Mouse (Mus musculus) hindbrain, embryonic 11.5 days (tissue): Measurements from ENCODE around the gene Mdga2. TPM values are rescaled to one million over a fixed set of nuclear protein-coding genes. Genes with fewer than 3 reads are reported as not detected.
A peak's percentile ranks its signal among the peaks of the same experiment; 100 is the strongest.

Source experiments
- ATAC-seq: fragments of 200-750 bp; cut with Nextera tagmentation; 2 replicates; pipeline ENCODE4 v1.8.0; 2017; ENCODE audit warnings: mild to moderate bottlenecking, moderate TSS enrichment, moderate library complexity; ENCODE audit not compliant: low FRiP score
- DNase-seq: peaks from one replicate; pipeline ENCODE4 v3.0.0-alpha.2; 2015; ENCODE audit warnings: low spot score
- H3K27ac ChIP-seq: fragments of 300-500 bp; sonication (generic); 2 replicates; pipeline ENCODE4 v1.5.1; 2014; ENCODE audit warnings: mild to moderate bottlenecking, low read depth, low read length
- H3K27me3 ChIP-seq: fragments of 300-500 bp; sonication (generic); 2 replicates; pipeline ENCODE4 v1.6.1; 2014; ENCODE audit warnings: mild to moderate bottlenecking, low read length, moderate library complexity, mixed read lengths; ENCODE audit not compliant: control insufficient read depth, insufficient read depth
- H3K36me3 ChIP-seq: fragments of 300-500 bp; sonication (generic); 2 replicates; pipeline ENCODE4 v1.6.1; 2014; ENCODE audit warnings: mild to moderate bottlenecking, low read length, moderate library complexity, mixed read lengths; ENCODE audit not compliant: control insufficient read depth, insufficient read depth
- H3K4me1 ChIP-seq: fragments of 300-500 bp; sonication (generic); replicated peaks from 2 replicates; pipeline ENCODE4 v1.6.1; 2014; ENCODE audit warnings: low read length, mixed read lengths; ENCODE audit not compliant: control insufficient read depth, insufficient read depth
- H3K4me2 ChIP-seq: fragments of 300-500 bp; sonication (generic); replicated peaks from 2 replicates; pipeline ENCODE4 v1.6.1; 2014; ENCODE audit warnings: mild to moderate bottlenecking, low read depth, low read length
- H3K4me3 ChIP-seq: fragments of 300-500 bp; sonication (generic); 2 replicates; pipeline ENCODE4 v1.5.1; 2014; ENCODE audit warnings: low read depth, low read length
- H3K9ac ChIP-seq: fragments of 300-500 bp; sonication (generic); 2 replicates; pipeline ENCODE4 v1.6.1; 2014; ENCODE audit warnings: low read depth, low read length
- H3K9me3 ChIP-seq: fragments of 300-500 bp; sonication (generic); 2 replicates; pipeline ENCODE4 v1.6.1; 2016; ENCODE audit warnings: low read length; ENCODE audit not compliant: control insufficient read depth
- WGBS: fragments of 180-500 bp; shearing (Covaris S2); extraction: QIAGEN DNeasy Blood & Tissue Kit; methylation state at CpG from one replicate; pipeline ENCODE4 v1.1.7; 2014; 5-methylcytosine and 5-hydroxymethylcytosine counted together
- polyA plus RNA-seq: library from polyadenylated mRNA; unstranded; fragments of >200 nt; fragmentation: Nextera tagmentation; extraction: Ambion mirVana; gene quantifications from 2 replicates; pipeline ENCODE4 v1.2.1, GENCODE M21; 2014

Mdga2 gene
- polyA plus RNA-seq, 1 experiment from 2014 or later, result 7.2 TPM

DNA sequence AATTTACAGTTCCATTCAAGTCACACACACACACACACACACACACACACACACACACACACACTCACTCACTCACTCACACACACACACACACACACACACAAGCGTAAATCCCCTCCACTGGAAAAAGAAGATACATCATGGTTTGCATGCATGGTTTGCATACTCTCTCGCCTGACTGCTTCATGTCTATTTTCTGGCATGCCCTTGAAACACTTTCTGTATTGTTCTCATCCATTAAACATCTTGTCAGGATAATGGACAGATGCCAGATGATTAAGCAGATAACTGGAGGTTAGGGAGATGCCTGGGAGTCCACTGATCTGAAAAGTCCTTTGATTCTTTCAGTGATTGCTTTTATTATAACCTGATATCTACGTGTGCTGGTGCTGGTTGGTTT is 665.5 kb downstream of the Mdga2 start:
- WGBS, result 73% methylated on average over 3 of the region's 3 CpGs
- H3K27me3 ChIP-seq, result no peaks in the 10 kb centered on the region
- H3K4me2 ChIP-seq, result no peak overlapping the region

DNA sequence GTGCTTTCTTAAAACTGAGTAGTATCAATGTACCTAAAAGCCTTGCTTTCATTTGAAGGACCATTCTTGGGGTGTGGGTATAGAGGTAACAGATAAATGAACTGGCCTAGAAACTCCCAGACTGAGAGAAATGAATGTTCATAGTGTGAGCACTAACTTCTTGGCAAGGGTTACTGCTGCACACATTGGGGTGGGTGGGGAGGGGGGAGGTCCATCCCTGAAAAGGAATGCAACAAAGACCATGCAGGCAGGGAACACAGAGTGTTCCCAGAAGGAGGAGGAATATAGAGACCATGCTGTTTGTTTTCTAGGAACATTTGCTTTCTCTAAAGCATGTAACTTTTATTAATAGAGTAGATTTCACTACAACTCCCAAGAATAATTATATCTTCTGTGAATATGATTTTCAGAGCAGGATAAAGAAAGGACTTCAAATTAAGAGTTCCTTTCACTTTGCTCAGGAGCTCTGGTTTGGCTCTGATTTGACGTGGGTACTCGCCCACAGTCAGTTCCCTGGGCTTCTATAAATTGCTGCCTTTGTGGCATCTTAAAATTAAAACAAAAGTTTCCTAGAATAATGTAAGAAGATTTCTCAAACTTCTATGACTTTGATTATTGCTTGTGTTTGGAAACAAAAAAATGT is 666.0 kb downstream of the Mdga2 start:
- no peak overlapping the region for H3K27ac ChIP-seq
- no peaks in the 10 kb centered on the region for H3K9me3 ChIP-seq
- no peak overlapping the region for H3K9ac ChIP-seq
- no peaks in the 10 kb centered on the region for H3K36me3 ChIP-seq
- H3K4me3 ChIP-seq, result no peak overlapping the region
- H3K4me1 ChIP-seq, result no peaks in the 10 kb centered on the region
- H3K27me3 ChIP-seq, result no peaks in the 10 kb centered on the region
- WGBS, result 69% methylated on average over 2 of the region's 2 CpGs
- no peak overlapping the region for H3K4me2 ChIP-seq
- no peak for ATAC-seq
- DNase-seq, result no peak

More for the DNA sequence above, 665.5 kb downstream of the Mdga2 start:
- Histone ChIP-seq H3K4me1 (no peaks in the 10 kb centered on the region), H3K9me3 (no peaks in the 10 kb centered on the region), H3K36me3 (no peaks in the 10 kb centered on the region), H3K9ac (no peak overlapping the region), H3K4me3 (no peak overlapping the region), H3K27ac (no peak overlapping the region)
- ATAC-seq, result peak; percentile 28; the same call in 1 of the 2 replicates
- DNase-seq, result no peak

DNA sequence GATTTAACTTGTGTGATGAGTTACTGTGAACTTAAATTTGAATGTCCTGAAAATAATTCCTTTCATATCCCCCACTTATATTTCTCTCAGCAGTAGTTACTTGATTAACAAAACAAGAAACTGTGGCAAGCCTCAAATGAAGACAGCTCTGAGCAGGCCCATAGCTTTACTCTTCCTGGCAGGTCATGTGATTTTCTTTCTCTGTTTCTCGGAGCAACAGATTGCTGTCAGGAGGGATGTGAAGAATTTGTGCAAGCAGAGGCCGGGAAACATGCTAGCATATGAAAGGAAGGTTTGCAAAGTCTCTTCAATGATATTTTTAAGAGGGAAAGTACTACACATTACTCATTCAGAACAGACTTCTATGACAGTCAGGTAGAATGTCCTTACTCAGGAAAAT is 697.4 kb downstream of the Mdga2 start:
- no peaks in the 10 kb centered on the region for H3K36me3 ChIP-seq
- no peaks in the 10 kb centered on the region for H3K27me3 ChIP-seq
- no peaks in the 10 kb centered on the region for H3K4me1 ChIP-seq
- H3K4me2 ChIP-seq, result no peak overlapping the region
- WGBS, result 24% methylated on average over 2 of the region's 2 CpGs
- no peak overlapping the region for H3K9ac ChIP-seq
- H3K27ac ChIP-seq, result no peak overlapping the region
- peak; percentile 4 for DNase-seq
- ATAC-seq, result no peak
- H3K4me3 ChIP-seq, result no peak overlapping the region
- H3K9me3 ChIP-seq, result no peaks in the 10 kb centered on the region

DNA sequence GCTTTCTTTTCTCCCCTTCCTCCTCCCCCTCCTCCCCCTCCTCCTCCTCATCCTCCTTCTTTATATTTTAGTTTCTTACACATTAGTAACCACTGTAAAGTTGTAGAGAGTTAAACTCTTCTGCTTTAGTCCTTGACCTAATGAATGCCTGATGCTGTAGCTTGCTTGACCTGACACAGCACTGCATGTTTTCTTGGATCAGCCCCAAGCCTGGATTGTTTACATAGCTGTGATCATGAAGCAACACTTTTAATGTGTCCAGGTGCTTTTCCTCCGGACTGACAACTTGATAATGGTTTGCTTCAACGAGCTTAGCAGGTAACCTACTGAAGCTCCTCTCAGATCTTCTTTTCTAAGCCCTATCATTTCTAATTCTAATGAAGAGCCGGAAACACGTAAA is 723.1 kb downstream of the Mdga2 start:
- H3K4me1 ChIP-seq, result no peaks in the 10 kb centered on the region
- no peak for DNase-seq
- ATAC-seq, result no peak
- no peaks in the 10 kb centered on the region for H3K36me3 ChIP-seq
- H3K27ac ChIP-seq, result no peak overlapping the region
- H3K9me3 ChIP-seq, result no peaks in the 10 kb centered on the region
- H3K27me3 ChIP-seq, result no peaks in the 10 kb centered on the region
- H3K4me2 ChIP-seq, result no peak overlapping the region
- WGBS, result 77% methylated on average over 4 of the region's 4 CpGs
- H3K9ac ChIP-seq, result no peak overlapping the region
- H3K4me3 ChIP-seq, result no peak overlapping the region

DNA sequence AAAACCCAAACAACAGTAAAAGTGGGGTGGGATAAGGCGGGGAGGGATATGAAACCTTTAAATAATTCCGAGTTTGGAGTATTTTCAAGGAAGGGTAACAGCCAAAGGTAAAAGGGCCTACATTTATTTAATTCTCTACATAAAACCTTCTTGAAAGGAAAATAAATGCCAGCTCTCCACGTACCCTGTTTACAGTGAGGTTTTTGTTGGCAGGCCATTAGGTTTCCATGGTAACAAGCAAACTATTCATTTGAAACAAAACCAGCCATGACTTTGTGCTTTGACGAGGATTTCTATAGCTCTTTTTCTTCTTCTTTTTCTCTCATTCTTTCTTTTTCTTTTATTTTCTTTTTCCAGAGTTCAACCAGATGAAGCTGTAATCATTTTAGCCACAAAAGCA is 751.5 kb downstream of the Mdga2 start:
- Histone ChIP-seq H3K4me2 (no peak overlapping the region), H3K9ac (no peak overlapping the region), H3K36me3 (no peaks in the 10 kb centered on the region), H3K27ac (no peak overlapping the region), H3K4me3 (no peak overlapping the region), H3K27me3 (no peaks in the 10 kb centered on the region), H3K9me3 (no peaks in the 10 kb centered on the region), H3K4me1 (no peaks in the 10 kb centered on the region)
- ATAC-seq (peak; percentile 82), DNase-seq (peak; percentile 10)
- WGBS, result 42% methylated on average over 4 of the region's 4 CpGs

DNA sequence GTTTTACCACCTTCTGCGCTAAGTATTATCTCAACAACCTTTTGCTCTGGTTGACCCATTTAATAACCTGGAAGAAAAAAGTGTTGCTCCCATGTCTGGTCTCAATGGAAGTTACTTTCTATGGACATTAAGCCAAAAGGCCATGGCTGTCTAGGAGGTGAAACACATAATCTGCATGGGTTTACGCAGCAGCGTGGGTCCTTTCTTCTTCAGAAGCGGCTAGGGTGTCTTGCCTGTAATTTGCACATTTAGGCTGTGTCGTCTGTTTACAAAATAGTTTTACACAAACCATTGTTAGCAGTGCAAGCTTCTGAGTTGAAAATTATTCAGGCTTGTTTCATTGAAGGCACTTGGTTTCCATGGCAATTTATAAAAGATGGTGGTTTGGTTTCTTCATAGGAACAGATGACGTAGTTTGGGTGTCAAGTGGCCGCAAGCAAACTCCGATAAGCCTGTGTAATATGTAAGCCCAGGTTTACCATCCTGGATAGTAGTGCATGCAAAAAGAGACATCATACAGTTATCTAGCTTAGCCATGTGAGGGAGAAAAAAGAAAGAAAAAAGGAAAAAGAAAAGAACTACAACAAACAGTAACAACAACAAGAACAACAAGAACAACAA is 752.0 kb downstream of the Mdga2 start:
- H3K4me2 ChIP-seq, result no peak overlapping the region; the same call in 1 of the 2 replicates
- H3K27me3 ChIP-seq, result no peaks in the 10 kb centered on the region
- H3K9me3 ChIP-seq, result no peaks in the 10 kb centered on the region
- WGBS, result 51% methylated on average over 8 of the region's 8 CpGs
- peak; percentile 86 for ATAC-seq
- no peaks in the 10 kb centered on the region for H3K36me3 ChIP-seq
- H3K4me1 ChIP-seq, result no peaks in the 10 kb centered on the region
- H3K27ac ChIP-seq, result no peak overlapping the region
- H3K9ac ChIP-seq, result no peak overlapping the region
- no peak overlapping the region for H3K4me3 ChIP-seq
- DNase-seq, result peak; percentile 31

DNA sequence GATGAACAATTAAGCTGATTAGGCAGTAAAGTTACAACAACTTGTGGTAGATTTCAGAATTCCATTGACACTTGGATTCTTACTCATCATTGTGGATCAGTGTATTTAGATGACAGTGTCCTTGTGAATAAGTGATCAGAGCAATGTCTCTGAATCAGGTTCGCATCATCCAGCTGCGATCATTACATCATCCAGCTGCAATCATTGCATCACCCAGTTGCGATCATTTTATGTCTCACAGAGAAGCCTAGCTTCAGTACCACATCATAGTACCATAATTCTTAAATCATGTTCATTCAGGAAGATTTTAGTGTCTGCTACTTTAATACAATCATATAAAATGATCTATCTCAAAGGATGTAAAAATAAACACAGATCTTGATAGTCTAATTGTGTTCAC is 756.8 kb downstream of the Mdga2 start:
- Histone ChIP-seq H3K9me3 (no peaks in the 10 kb centered on the region), H3K27me3 (no peaks in the 10 kb centered on the region), H3K4me3 (no peak overlapping the region), H3K4me2 (no peak overlapping the region), H3K27ac (no peak overlapping the region), H3K9ac (no peak overlapping the region), H3K36me3 (no peaks in the 10 kb centered on the region), H3K4me1 (no peaks in the 10 kb centered on the region)
- ATAC-seq (no peak), DNase-seq (no peak)
- 96% methylated on average over 3 of the region's 3 CpGs for WGBS

DNA sequence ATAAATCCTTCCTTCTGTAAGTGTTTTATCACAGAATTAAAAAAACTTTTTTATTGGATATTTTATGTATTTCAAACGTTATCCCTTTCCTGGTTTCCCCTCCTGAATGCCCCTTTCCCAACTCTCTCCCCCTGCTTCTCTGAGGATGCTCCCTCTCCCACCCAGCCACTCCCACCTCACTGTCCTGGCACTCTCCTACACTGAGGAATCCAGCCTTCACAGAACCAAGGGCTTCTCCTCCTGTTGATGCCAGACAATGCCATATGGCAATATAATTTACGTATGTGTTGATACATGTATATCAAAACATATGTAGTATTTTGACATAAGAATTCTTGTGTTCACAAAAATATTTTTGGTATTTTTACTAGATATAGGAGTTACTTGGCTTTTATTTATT is 779.0 kb downstream of the Mdga2 start:
- WGBS, result 76% methylated on average over 2 of the region's 2 CpGs

More for the DNA sequence above, 779.0 kb downstream of the Mdga2 start:
- DNase-seq, result no peak
- H3K4me2 ChIP-seq, result no peak overlapping the region
- ATAC-seq, result no peak
- no peaks in the 10 kb centered on the region for H3K9me3 ChIP-seq
- no peaks in the 10 kb centered on the region for H3K36me3 ChIP-seq
- H3K27ac ChIP-seq, result no peak overlapping the region
- H3K9ac ChIP-seq, result no peak overlapping the region
- no peaks in the 10 kb centered on the region for H3K27me3 ChIP-seq
- H3K4me1 ChIP-seq, result no peaks in the 10 kb centered on the region
- H3K4me3 ChIP-seq, result no peak overlapping the region
